Mouse (Mus musculus) thymus, postnatal 25 days (tissue): ENCODE measurements at regions not wholly inside any gene's neighbourhood (a gene's known extent, or its start where the extent isn't known, plus 50 kb on each side); places are given as distances from the start of the nearest gene placed in this dataset.

Source experiments
- DNase-seq: peaks from one replicate; pipeline ENCODE4 v3.0.0; 2022

- no peak for DNase-seq
These were observed 85.5 kb upstream of the 1600014C23Rik start for GRCm38 (mm10) chr17:45819143-45819542.

- DNase-seq = no peak
These were observed 82.9 kb upstream of the 1600014C23Rik start for GRCm38 (mm10) chr17:45816566-45816965.

GRCm38 (mm10) chr17:45815833-45816232 lies 82.2 kb upstream of the 1600014C23Rik start:
- no peak for DNase-seq

GRCm38 (mm10) chr17:45815341-45815740 lies 81.7 kb upstream of the 1600014C23Rik start:
- no peak for DNase-seq

- no peak for DNase-seq
These were observed 80.9 kb upstream of the 1600014C23Rik start for GRCm38 (mm10) chr17:45814586-45814985.

- DNase-seq = no peak
These were observed 80.3 kb upstream of the 1600014C23Rik start for GRCm38 (mm10) chr17:45813956-45814355.

- DNase-seq = no peak
These were observed 78.8 kb upstream of the 1600014C23Rik start for GRCm38 (mm10) chr17:45812289-45812955.

- DNase-seq = no peak
These were observed 78.1 kb upstream of the 1600014C23Rik start for GRCm38 (mm10) chr17:45811632-45812221.

- DNase-seq = no peak
These were observed 76.1 kb upstream of the 1600014C23Rik start for GRCm38 (mm10) chr17:45809728-45810127.

- no peak for DNase-seq
These were observed 74.7 kb upstream of the 1600014C23Rik start for GRCm38 (mm10) chr17:45808374-45808773.

- DNase-seq = no peak
These were observed 73.8 kb upstream of the 1600014C23Rik start for GRCm38 (mm10) chr17:45807452-45807851.

- DNase-seq = no peak
These were observed 73.2 kb upstream of the 1600014C23Rik start for GRCm38 (mm10) chr17:45806831-45807230.

- DNase-seq = no peak
These were observed 72.8 kb upstream of the 1600014C23Rik start for GRCm38 (mm10) chr17:45806430-45806829.

- peak; percentile 37 for DNase-seq
These were observed 71.9 kb upstream of the 1600014C23Rik start for GRCm38 (mm10) chr17:45805471-45806082.

- DNase-seq = no peak
These were observed 69.7 kb upstream of the 1600014C23Rik start for GRCm38 (mm10) chr17:45803331-45803730.

- no peak for DNase-seq
These were observed 68.8 kb upstream of the 1600014C23Rik start for GRCm38 (mm10) chr17:45802439-45802838.

- DNase-seq = no peak
These were observed 66.1 kb upstream of the 1600014C23Rik start for GRCm38 (mm10) chr17:45799725-45800124.

- DNase-seq = no peak
These were observed 65.4 kb upstream of the 1600014C23Rik start for GRCm38 (mm10) chr17:45798996-45799395.

GRCm38 (mm10) chr17:45798456-45798855 lies 64.8 kb upstream of the 1600014C23Rik start:
- no peak for DNase-seq

- DNase-seq = no peak
These were observed 63.5 kb upstream of the 1600014C23Rik start for GRCm38 (mm10) chr17:45797121-45797520.

- no peak for DNase-seq
These were observed 61.3 kb upstream of the 1600014C23Rik start for GRCm38 (mm10) chr17:45794926-45795325.

- no peak for DNase-seq
These were observed 57.4 kb upstream of the 1600014C23Rik start for GRCm38 (mm10) chr17:45790959-45791520.

- no peak for DNase-seq
These were observed 56.1 kb upstream of the 1600014C23Rik start for GRCm38 (mm10) chr17:45789777-45790176.

- DNase-seq = no peak
These were observed 51.3 kb upstream of the 1600014C23Rik start for GRCm38 (mm10) chr17:45784905-45785304.
